Mouse (Mus musculus) liver, embryonic 14.5 days (tissue): ENCODE data around the gene Ctnnd1.

ENCODE experiments used
- CTCF ChIP-seq: IDR thresholded peaks from 2 replicates; pipeline ENCODE4 v1.5.1; 2016; ENCODE audit warnings: antibody characterized with exemption, low read depth, control low read depth
- EP300 ChIP-seq: IDR thresholded peaks from 2 replicates; pipeline ENCODE4 v1.6.1; 2016; ENCODE audit warnings: antibody characterized with exemption, low read depth

DNA sequence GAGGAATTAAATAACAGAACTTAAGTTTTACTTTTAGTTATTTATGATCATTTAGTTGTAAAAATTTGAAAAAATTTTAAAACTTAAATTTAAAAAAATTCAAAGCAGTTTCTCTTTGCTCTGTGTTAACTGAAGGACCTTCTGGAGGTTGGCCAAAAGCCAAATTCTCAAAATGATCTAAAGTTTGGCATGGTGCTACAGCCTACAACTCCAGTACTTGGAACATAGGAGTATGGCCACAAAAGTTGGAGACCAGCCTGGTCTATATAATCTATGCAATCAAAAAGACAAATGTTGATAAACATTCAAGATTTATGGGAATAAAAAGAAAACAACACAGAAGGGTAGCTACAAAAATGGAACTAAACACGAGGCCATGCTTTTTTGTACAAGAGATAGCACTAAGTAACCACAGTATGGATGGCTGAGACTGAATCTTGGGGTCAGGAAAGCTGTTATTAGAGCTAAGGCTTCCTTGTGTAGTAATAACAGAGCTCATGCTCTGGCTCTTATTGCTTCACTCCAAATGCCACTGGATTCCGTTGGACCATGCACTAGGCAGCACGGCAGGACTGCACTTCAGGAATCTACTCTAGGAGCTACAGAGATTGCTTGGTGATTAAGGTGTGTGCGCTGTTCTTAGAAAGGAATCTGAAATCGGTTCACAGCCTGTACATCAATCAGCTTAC lies 44.6 kb upstream of the Ctnnd1 start:
- TF ChIP-seq CTCF (no peak), EP300 (no peak)
